Mouse (Mus musculus) neutrophil, adult 5-6 weeks (primary cell): ENCODE results near the gene Mlh3. TPM values are rescaled to one million over a fixed set of nuclear protein-coding genes. Genes with fewer than 3 reads are reported as not detected.

ENCODE experiments used
- ATAC-seq: fragments of 151-379, 151-347 bp; 2 replicates; pipeline ENCODE4 v1.8.0; 2017; ENCODE audit warnings: mild to moderate bottlenecking, moderate TSS enrichment; ENCODE audit not compliant: insufficient number of reproducible peaks, poor library complexity, low FRiP score, severe bottlenecking; ENCODE audit errors: extremely low read depth
- total RNA-seq: library from RNA; stranded (forward); fragments of 200-1000 nt; gene quantifications from 2 replicates; pipeline ENCODE4 v1.2.3, GENCODE M21; 2017

The Mlh3 gene
- total RNA-seq, result 9.6 and 10.1 TPM in 2 replicates

DNA sequence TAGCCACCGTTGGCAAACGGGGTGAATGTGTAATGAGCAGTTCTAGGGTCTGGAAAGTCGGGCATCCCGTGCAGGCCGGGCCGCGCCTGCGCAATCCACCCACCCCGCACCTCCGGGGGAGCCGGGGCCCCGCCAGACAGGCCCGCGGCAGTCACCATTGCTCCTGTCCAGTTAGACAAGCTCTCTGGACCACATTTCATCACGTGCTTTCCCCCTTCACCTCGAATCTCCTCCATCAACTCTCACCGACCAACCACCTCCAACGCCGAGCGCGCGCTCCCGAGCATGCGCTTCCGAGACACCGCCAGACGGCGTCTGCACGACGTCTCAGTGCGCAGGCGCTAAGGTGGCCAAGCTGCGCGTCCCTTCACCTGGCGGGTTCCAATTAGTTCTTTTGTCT is at the start of gene Mlh3:
Mlh3 (minus strand) TSS at position 281 of the 400 bp plus-strand sequence.
- ATAC-seq, result peak; percentile 82

DNA sequence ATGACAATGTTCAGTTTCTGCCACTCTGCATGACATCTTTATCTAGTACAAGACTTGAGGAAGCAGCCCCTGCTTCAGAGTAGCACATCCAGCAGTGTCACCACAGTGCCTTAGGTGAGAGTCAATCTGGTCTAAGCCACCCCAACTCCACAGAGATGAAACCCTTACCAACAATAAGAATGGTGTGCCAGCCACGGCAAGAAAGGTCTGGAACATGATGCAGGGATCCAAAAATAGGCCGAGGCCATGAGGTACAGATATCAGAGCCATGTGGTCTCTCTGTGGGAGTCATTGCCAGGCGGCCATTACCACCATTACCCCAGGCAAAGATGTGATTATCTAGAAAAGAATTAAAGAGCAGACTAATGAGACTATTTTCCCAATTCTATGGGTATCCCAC is 38.3 kb upstream of the Mlh3 start:
- no peak for ATAC-seq

DNA sequence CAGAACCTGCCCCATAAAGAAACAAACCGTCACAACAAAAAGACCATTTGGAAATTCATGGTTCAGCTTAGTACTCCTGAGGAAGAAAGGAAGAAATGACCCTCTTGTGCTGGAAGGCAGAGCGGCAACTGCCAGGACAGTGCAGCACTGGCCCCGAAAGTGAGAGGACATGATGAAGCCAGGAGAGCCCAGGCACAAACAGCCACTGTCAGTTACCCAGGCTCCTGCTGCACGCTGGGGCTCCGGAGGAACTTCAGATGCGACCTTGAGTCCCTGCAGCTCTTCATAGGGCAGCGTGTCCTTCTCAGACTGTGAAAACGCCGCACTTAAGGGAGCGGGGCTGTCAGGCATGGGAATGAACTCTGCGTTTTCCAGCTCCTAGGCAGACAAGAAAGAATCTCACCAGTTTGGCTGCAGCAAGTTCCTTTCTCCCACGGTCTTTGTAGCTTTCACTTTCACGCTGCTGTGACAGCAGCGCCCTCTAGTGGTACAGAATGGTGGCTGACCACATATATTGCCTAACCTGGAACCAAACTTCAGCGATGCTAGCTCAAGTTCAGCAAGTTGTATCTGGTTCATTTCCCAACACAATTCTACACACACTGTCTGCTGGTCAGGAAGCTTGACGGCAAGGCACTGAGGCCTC is 35.0 kb upstream of the Mlh3 start:
- peak; percentile 82 for ATAC-seq

DNA sequence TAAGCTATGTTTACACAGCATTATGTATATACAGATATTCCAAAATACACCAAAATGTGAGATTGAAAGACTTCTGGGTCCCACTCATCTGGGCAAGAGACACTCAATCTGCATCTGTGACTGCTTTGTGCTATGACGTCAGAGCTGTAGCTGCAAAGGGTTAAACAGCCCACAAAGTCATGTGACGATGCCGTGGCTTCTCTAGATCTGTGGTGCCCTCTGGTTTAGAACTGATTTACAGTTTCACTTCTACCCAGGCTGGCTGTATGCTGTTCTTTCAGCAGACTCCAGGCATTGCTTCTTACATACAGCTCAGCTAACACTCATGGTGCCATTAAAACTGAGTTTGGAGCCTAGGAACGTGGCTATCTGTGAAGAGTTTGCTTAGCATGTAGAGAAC is 34.3 kb upstream of the Mlh3 start:
- ATAC-seq, result peak; percentile 49

DNA sequence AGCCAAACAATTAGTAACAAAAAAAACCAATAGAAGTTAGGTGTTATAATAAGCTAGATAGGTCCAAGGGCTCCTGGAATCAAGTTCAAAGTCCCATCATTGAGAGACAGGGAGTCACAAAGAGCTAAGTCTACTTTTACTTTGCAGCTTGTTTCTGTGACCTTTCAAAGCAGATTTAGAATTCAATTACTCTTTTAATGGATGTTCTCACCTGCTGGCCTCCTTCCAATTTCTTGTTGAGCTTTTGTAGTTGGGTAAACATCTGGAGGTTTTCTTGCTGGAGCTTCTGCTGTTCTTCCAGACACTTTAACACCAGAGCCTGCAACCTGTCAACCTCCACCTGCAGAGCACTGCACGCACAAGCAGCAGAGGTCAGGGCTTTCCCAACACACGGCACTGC is 32.9 kb upstream of the Mlh3 start:
- ATAC-seq, result no peak

DNA sequence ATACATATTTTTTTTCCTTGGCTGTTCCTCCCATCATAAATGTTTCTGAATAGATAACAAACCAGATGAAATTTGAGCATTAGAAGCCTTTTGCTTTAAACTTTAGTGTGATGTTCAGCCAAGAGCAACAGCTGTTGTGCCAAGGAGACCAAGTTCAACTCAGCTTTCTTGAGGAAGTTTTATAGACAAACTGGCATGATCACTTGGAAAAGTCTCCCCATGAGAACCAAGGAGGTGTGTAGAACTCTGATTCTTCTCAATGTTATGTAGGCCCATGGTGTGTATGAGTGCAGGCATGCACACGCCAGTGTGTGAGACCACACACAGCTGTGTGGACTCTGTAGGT is 28.4 kb upstream of the Mlh3 start:
- ATAC-seq, result no peak

DNA sequence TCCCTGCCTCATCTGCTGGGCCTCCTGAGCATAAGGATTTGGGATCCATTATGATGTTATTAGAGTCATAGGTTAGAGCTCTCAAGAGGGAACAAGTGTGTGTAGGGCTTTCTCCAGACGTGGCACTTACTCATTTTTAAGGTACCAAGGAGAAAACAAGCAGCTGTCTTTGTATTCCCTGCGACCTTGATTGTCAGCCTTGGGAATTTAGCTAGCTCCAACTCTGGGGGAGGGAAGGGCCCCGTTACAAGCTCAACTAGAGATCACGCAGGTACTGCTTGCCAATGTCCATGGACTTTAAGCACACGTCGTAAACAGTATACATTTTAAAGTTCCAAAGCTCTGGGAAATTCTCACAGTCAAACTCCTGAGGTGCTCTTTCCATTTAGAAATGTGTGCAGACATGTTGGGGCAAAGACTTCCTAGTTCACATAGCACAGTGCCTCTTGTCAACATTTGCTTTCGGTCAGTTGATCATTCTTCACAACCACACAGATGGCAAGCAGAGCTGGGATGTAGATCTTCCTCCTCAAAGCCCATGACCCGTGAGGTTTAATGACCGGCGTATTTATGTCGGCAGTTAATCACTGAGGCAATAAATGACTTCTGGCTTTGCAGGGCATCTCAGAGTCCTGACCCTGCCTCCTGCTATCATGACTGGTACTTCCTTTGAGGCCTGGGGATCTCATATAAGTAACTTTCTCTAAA is 27.9 kb upstream of the Mlh3 start:
- ATAC-seq, result no peak

DNA sequence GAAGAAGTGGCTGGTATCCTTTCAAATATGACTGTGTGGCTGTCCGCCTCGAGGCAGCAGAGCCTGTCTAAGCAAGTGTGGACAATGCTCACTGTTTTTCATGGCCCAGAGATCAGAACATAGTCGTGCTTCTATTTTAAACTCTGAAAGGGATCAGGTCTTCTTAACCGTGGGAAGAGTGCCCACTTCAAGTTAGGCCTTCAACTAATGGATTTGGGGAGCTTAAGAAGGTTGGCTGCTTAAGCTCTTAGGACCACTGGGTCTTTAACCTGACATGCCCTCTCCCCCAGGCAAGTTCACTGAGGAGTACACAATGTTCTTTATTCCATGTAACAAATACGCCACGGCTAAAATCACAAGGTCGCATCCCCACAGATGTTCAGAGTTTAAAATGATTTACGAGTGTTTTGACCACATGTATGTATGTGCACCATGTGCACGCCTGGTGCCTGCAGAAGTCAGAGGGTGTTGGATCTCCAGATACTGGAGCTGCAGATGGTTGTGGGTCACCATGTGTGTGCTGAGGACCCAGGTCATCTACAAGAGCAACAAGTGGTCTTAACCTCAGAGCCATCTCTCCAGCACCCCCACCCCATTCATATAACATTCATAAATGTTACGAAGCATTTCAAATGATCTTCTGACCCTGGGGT is 27.1 kb upstream of the Mlh3 start:
- no peak for ATAC-seq

DNA sequence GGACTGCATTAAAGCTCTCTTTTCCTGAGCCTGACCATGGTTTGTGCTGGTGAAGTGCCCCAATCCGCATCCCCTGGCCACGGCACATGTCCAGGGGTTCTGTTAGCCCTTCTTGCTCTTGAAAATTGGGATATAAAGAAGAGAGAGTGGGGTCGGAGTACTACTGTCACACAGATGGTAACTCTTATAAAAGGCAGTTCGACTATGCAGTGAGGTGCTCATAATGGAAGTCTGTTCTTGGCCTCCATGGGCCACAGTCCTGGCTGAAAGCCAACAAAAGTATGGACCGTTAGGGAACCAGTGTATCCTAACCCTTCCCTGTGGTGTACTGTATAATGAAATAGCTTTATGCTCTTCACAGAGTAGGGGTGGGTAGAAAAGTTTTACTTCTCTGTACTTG is 26.5 kb upstream of the Mlh3 start:
- ATAC-seq, result no peak

DNA sequence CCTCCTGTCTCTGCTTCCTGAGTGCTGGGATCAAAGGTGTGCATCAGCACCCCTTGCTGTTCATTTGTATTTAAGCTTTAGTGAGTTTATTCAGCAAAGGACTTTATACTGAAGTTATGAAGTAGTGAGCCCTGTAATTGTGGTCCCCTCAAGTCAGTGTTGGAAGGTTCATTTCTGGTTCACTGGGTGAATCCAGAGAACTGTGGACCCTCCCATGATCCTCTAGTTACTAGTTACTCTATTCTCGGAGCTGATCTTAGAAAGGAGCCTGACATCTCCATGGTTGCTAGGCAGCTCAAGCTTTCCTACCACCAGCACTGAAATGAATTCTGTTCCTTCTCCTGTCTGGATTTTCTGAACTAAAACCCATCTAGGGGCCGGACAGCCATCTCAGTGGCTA is 25.1 kb upstream of the Mlh3 start:
- no peak for ATAC-seq

DNA sequence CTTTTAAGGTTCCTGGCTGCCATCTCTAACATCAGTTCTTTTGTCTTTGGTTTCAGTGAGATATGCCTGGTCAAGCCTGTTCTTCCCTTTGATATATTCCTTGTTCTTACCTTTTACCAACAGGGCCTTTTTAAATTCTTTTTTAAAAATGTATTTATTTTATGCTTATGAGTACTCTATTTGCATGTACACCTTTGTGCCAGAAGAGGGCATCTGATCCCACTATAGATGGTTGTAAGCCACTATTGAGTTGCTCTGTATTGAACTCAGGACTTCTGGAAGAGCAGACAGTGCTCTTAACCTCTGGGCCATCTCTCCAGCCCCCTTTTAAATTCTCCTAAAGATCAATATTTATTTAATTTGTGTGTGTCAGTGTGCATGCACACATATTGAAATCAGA is 22.5 kb upstream of the Mlh3 start:
- ATAC-seq, result no peak

DNA sequence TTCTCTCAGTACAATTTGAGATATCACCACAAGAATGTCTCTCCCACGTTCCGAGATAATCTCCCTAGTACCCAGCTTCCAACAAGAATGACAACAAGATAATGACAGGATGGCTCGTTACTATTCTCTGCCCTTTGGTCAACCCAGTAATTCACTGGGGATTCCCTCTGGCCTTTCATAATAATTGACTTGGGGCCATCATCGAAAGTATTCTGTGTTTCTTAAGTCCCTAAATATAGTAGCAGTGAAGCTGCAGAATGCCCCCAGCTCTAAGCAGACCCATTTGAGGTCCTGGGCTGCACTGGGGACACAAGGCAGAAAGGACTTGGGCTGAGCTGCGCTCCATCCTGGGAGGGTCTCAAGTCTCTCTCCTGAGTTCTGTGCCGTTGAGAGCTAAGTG is 21.9 kb upstream of the Mlh3 start:
- no peak for ATAC-seq

DNA sequence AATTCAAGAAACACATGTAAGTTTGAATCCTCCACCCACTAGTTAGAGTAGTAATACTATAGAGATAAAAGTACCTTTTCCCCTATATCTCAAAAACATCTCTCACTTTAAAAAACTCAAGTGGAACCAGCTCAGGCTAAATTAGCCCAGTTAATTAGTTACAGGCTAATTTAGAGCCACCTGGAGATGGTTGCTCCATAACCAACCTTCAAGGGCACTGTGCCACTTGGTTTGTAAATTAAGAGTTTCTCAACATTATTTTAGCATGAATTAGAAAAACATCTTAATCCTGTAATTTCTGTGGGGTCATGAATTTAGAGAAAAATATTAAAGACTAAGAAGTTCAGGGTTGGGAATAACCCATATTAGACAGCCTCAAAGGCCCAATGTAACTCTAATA is 21.1 kb upstream of the Mlh3 start:
- no peak for ATAC-seq

DNA sequence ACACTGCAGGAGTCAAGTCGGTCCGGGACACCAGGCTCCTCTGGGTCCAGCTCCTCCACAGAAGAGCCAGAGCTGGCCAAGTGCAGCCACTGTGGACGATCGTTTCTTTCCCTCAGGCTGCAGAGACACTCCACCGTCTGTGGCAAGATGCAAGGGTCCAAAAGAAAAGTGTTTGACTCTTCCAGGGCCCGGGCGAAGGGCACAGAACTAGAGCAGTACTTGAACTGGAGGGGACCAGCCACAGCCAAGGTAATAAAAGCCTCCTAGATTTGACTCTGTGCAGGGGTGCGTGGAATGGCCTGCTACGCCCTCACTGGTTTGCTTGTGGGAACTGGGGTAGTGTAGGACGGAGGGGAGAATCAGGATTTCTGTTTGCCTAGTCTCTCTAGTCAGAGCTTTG is 20.2 kb upstream of the Mlh3 start:
- no peak for ATAC-seq

DNA sequence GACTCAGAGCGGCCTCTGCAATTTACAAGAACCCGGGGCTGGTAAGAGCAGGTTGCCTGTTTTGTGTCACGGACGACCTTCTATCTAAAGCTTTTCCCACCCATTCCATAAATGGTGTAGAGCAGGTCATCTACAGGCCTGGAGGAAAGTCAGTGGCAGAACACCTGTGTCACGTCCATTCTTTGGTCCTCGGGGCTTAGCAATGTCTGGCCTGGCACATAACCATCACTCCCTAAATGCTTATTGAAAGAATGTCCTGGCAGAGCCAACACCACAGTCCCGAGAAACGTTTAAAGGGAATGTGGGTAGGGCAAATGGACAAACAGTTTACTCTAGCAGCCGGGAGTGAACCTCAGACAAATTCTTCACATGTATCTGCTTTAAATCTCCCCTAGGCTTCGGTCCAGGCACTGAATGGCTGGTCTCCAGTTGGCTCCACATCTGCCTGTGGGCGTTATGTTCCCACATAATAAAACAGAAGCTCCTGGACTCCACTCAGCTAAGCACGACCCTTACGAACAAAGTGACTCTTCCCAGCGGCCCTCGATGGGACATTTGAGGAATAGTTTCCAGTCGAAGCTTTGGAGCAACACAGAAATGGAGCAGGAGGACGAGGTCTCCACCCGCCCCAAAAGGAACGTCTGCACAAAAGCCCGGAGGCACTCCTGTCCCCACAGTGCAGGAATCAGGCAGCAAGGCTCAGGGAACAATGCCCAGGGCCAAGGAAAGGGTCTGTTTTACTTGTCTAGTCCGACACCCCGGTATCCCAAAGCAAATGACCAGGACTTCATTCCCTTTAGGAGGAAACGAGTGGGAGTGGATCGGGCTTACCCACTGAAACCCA is 19.0 kb upstream of the Mlh3 start:
- no peak for ATAC-seq

DNA sequence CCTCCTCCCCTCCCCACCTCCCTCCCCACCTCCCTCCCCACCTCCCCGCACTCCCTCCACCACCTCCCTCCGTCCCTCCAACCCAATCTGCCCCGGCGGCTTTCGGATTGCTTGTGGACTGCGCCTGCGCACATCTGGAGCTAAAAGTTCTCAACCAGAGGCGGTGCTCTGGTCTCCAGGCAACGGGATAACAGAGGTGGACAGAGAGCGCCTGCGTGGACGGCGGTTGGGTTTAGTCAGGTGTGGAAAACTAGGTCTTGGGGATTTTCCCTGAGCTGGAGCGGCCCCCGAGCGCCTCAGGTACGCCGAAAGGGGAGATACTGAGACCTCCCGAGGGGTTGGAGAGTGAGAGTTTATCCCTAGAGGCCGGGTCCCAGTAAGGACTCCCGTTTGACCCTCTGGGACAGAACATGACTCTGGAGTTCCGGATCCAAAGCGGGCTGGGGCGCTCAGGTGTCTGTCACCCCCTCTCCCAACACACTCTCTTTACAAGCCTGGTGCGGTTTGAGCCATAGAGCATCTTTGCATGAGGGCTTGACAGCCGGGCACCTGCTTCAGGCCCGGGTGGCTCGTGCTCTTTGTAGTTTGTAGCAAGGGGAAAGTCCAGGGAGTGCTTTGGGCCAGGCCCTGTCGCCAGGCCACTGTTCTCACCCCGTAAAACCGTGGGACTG is 18.2 kb upstream of the Mlh3 start, which contains the start of gene Zc2hc1c:
Zc2hc1c (plus strand) TSS at position 106 of the 671 bp plus-strand sequence.
- peak; percentile 64 for ATAC-seq

DNA sequence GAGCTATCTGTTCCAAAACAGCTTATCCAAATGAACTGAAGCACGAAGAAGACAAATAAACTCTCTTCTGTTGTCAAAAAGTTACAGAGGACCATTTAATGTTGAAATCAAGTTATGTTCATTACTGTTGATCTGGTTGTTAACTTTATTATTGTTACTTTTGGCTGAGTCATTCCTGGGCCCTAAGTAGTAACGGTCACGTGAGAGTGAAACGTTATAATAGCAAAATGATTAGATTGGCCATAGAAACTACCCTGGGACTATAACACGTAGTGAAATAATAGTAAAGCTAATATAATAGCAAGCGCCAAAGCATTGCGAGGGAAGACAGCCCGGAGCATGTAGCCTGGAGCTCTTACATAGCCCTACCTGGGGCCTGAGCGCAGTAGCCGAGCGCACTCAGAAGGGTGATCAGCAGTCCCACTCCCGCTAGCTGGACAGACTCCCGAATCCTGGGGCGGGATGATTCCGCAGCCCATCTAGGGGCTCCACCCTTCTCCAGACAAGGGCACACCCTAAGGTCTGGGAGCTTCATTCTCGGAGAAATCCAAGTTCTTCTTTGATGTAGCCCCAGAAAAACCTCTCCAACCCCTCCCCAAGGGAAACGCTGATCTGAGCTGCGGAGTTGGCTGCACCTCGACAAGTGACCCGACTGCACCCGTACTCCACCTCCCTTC is 17.5 kb upstream of the Mlh3 start, which contains the start of gene Acyp1:
Acyp1 (minus strand) TSS at position 630 of the 677 bp plus-strand sequence.
- ATAC-seq, result no peak

DNA sequence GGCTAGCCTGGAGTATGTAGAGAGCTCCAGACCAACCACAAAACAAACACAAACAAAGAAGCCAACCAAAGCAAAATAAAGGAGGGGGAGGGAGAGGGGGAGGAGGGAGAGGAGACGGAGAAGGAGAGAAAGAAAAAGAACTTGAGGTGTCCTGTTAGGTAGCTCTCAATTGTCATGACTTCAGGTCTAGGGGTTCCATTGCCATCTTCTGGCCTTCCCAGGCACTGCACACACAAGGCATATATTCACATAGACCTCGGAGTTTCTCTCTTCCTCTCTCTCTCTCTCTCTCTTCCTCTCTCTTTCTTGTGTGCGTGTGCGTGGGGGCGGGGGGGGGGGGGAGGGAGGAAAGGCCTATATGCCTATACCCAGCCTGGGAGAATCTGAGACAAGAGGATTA is 16.5 kb upstream of the Mlh3 start:
- peak; percentile 17; the same call in 1 of the 2 replicates for ATAC-seq
